Mouse (Mus musculus): ENCODE measurements around the gene Acvr1c. TPM values are rescaled to one million over a fixed set of nuclear protein-coding genes. Genes with fewer than 3 reads are reported as not detected.

Acvr1c gene
- polyA plus RNA-seq, 1 experiment from 2014 or later, result 1.3 TPM

DNA sequence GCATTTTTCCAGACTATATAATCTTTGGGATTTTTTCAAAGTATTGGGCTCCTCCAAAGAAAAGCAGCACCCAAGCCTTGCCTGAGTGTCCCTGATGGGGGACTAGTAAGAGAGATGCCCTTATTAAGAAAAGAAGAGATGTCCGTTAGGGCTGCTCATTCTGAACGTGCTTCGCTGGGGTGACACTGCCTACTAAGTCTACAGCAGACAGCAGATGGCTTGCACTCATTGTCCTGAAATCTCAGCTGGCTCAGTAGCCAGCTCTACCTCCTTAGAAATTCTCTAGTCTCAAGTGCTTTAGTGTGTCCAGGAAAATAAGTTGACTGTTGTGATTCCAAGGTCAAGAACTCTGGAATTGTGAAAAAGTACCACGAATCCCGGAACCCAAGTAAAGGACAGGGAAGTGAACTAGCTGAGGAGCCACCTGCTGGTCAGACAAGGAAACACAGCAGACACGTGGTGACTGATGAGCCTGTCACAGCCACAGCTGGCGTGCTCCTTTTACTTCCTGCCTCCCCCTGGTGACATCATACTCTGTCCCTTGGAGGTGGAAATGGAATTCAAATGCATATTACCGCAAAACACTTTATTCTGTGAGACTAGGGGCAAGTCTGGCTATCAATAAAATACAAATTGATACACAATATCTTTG lies 75.3 kb downstream of the Acvr1c start:
- no peak overlapping the region for H3K9ac ChIP-seq
- WGBS, result 49% methylated on average over 8 of the region's 8 CpGs
- ATAC-seq (replicated peaks; ENCODE audit: insufficient number of reproducible peaks, insufficient read depth, low FRiP score, low read depth), result no peak

DNA sequence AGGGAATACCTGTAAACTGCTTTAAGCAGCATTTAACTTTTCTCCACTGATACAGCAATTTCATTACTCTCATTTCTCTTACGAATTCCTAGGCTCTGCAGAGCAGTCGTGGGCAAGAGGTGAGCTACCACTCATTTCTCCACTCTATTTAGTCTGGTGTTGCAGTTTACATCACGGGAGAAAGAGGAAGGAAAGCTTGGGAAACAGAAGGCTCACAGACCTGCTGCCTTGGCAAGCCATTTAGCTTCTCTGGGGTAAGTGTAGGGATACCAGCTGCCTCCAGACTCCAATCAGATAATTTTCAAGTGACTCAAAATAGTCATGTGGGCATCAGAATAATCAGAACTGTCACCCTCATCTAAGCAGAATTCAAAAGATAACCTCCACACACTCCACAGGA lies 76.6 kb downstream of the Acvr1c start:
- Histone ChIP-seq H3K27ac (no peak overlapping the region), H3K9me3 (replicated peaks) (no peaks in the 10 kb centered on the region), H3K27me3 (no peaks in the 10 kb centered on the region), H3K9ac (no peak overlapping the region), H3K4me3 (no peak overlapping the region), H3K4me2 (no peak overlapping the region), H3K36me3 (no peaks in the 10 kb centered on the region), H3K4me1 (replicated peaks) (no peaks in the 10 kb centered on the region)
- no peak for ATAC-seq (replicated peaks; ENCODE audit: insufficient number of reproducible peaks, insufficient read depth, low FRiP score, low read depth)
- 57% methylated on average over 3 of the region's 3 CpGs for WGBS

More for the DNA sequence above, 75.3 kb downstream of the Acvr1c start:
- Histone ChIP-seq H3K4me3 (no peak overlapping the region), H3K4me1 (replicated peaks) (no peaks in the 10 kb centered on the region), H3K4me2 (no peak overlapping the region), H3K36me3 (no peaks in the 10 kb centered on the region), H3K27ac (no peak overlapping the region), H3K9me3 (replicated peaks) (no peaks in the 10 kb centered on the region), H3K27me3 (no peaks in the 10 kb centered on the region)

DNA sequence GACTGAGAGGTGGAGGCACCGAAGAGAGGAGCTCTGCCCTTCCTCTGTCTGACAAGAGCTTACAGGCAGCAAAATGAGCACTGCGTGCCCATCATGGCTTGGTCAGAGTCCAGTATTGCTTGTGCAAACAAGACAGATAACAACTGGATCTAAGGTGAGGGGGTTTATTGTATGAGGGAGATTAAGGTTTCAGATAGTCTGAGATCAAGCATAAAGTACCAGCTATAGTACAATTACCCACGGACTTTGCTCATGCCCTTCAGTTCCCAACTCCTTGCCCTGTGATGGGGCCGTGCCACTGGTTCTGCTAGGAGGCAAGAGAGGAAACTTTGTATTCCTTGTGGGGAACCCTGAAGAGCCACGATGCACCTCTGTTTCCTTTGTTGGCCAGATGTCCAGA lies 78.5 kb downstream of the Acvr1c start:
- Histone ChIP-seq H3K36me3 (no peaks in the 10 kb centered on the region), H3K9me3 (replicated peaks) (no peaks in the 10 kb centered on the region), H3K9ac (no peak overlapping the region), H3K27me3 (no peaks in the 10 kb centered on the region), H3K27ac (no peak overlapping the region), H3K4me1 (replicated peaks) (no peaks in the 10 kb centered on the region), H3K4me3 (no peak overlapping the region), H3K4me2 (no peak overlapping the region)
- ATAC-seq (replicated peaks; ENCODE audit: insufficient number of reproducible peaks, insufficient read depth, low FRiP score, low read depth), result no peak
- WGBS, result 78% methylated on average over 5 of the region's 5 CpGs

DNA sequence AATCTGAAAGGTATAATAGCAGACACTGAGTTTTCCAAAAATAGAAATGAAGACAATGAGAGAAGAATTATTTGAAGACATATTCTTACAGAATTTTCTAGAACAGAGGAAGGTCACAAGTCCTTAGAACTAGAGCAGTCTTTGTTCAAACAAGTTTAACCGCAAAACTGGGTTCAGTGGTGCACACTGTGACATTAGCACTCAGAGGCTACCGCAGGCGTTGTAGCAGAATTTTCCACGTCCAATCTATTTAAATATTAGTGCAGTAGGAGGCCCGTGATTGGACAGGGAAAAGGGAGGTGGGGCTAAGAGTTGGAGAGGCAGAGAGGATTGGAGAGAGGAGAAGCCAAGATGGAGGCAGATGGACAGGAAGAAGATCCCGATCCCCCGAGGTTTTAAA lies 81.2 kb downstream of the Acvr1c start:
- H3K9me3 ChIP-seq (replicated peaks), result no peaks in the 10 kb centered on the region
- H3K4me2 ChIP-seq, result no peak overlapping the region
- H3K9ac ChIP-seq, result no peak overlapping the region
- H3K4me1 ChIP-seq (replicated peaks), result no peaks in the 10 kb centered on the region
- no peak for ATAC-seq (replicated peaks; ENCODE audit: insufficient number of reproducible peaks, insufficient read depth, low FRiP score, low read depth)
- H3K36me3 ChIP-seq, result no peaks in the 10 kb centered on the region
- H3K27ac ChIP-seq, result no peak overlapping the region
- H3K4me3 ChIP-seq, result no peak overlapping the region
- H3K27me3 ChIP-seq, result no peaks in the 10 kb centered on the region
- 83% methylated on average over 7 of the region's 7 CpGs for WGBS

DNA sequence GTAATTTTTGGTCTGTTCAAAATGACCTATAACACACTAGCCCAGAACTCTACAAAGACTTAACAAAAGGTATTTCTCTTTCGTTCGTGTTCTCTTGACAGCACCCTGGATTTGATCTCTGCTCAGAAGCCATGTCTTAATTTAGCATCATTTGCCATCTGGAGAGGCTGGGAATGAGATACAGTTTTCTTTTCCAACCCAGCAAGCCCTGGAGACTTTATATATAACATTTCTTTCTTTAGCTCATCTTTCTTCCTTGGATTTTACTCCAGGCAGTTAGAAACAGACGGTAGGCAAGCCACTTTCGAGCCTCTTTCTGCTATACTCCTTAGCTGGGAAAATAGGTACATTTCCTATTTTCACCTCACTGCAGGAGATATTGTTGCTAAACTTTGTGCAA lies 117.1 kb downstream of the Acvr1c start:
- Histone ChIP-seq H3K4me3 (no peak overlapping the region), H3K27me3 (no peaks in the 10 kb centered on the region), H3K9me3 (replicated peaks) (no peaks in the 10 kb centered on the region), H3K9ac (no peak overlapping the region), H3K4me1 (replicated peaks) (no peaks in the 10 kb centered on the region), H3K4me2 (no peak overlapping the region), H3K27ac (no peak overlapping the region), H3K36me3 (no peaks in the 10 kb centered on the region)
- no peak for ATAC-seq (replicated peaks; ENCODE audit: insufficient number of reproducible peaks, insufficient read depth, low FRiP score, low read depth)
- 67% methylated on average over 4 of the region's 4 CpGs for WGBS

DNA sequence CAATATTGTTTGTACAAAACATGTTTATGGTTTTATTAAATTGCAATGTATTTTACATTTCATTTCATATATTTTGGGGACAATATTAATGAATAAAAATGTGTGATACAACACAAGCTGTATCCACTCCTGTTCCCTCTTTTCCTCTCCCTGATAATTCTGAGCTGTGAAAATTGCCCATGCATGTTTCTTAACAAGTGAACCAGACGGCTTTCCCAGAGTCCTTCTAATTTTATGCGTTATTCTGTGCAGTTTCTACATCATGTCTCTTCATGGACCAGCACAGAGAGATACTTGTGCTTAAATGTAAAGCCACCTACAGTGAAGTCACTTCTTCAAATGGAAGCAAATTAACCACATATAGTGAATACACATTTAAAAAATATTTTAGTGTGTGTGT lies 120.2 kb downstream of the Acvr1c start:
- H3K27me3 ChIP-seq, result no peaks in the 10 kb centered on the region
- H3K36me3 ChIP-seq, result no peaks in the 10 kb centered on the region
- no peak overlapping the region for H3K4me3 ChIP-seq
- H3K4me1 ChIP-seq (replicated peaks), result no peaks in the 10 kb centered on the region
- no peak overlapping the region for H3K9ac ChIP-seq
- ATAC-seq (replicated peaks; ENCODE audit: insufficient number of reproducible peaks, insufficient read depth, low FRiP score, low read depth), result no peak
- no peaks in the 10 kb centered on the region for H3K9me3 ChIP-seq (replicated peaks)
- 58% methylated on average over 2 of the region's 2 CpGs for WGBS
- H3K27ac ChIP-seq, result no peak overlapping the region
- H3K4me2 ChIP-seq, result no peak overlapping the region

Other genes with a start within 250 kb of the Acvr1c start
- gene Cytip, start 162.4 kb downstream of the Acvr1c start, polyA plus RNA-seq (2015; fragmentation: Nextera tagmentation; extraction: Ambion mirVana), result 1.5 and 3.4 TPM in 2 replicates
- not detected in 2 replicates for gene Gm17409, start 112.2 kb upstream of the Acvr1c start, polyA plus RNA-seq (2015; fragmentation: Nextera tagmentation; extraction: Ambion mirVana)
- 8.6 and 8.8 TPM in 2 replicates for gene Acvr1, start 209.3 kb upstream of the Acvr1c start, polyA plus RNA-seq (2015; fragmentation: Nextera tagmentation; extraction: Ambion mirVana)
- 5.2 and 7.5 TPM in 2 replicates for gene Upp2, start 209.4 kb upstream of the Acvr1c start, polyA plus RNA-seq (2015; fragmentation: Nextera tagmentation; extraction: Ambion mirVana)